In the genomic region with DNA sequence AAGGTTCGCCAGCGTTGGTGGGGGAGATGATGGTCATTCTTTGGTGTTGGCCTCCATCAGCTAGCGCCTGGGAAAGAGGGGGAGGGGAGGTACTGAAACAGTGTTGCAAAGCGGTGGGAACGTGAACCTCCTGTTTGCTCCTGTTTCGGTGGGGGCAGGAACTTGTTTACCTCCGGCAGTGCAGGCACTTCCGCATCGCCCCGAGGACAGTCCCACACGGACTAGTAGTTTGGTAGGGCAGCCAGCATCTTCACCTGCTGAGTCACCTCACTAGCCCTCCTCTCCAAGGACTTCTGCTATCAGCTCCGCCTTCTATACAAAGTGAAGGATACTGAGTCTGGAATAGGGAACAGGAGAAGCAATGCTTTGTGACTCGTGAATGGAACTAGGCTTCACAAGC, we compare ENCODE assay signal across 8 mouse cellular contexts. TPM values are rescaled to one million over a fixed set of nuclear protein-coding genes. Genes with fewer than 3 reads are reported as not detected.
DNase-seq lines count a peak whose midpoint lies in the region; ATAC-seq and TF ChIP-seq lines count a peak whose summit lies in the region.

No protein-coding gene starts in this region.

- no peak for TF ChIP-seq CTCF in heart, adult 2 months (IDR thresholded peaks at IDR 0.05)

- peak; percentile 53 to 54 for ATAC-seq in hematopoietic stem cell, adult 5-6 weeks (replicated peaks in 1 of 2; ENCODE audit: insufficient read depth in 1 of 2, low FRiP score in 2 of 2, low TSS enrichment in 1 of 2, low read depth in 1 of 2, poor library complexity in 2 of 2, severe bottlenecking in 2 of 2)
- peak; percentile 44; the same call in 1 of the 2 replicates for ATAC-seq in liver, embryonic 11.5 days (replicated peaks; ENCODE audit: low FRiP score)
- no peak for ATAC-seq in neural tube, embryonic 13.5 days (ENCODE audit: low read depth)

- H3K79me2 ChIP-seq in heart, adult 2 months (replicated peaks; ENCODE audit: control insufficient read depth, insufficient read depth, low read length), result no peaks in the 10 kb centered on the region

- peak; percentile 23 for DNase-seq in kidney, adult 11 months
- DNase-seq in kidney, adult 9 months, result no peak
- no peak for DNase-seq in liver, embryonic 11.5 days (ENCODE audit: low spot score)
- no peak for DNase-seq in gastrocnemius, postnatal 4 days (ENCODE audit: low spot score in 2 of 2)
- DNase-seq in ovary, postnatal 36 days (ENCODE audit: low spot score), result no peak
- no peak for DNase-seq in heart, adult 2 months

- intact Hi-C loops in heart, adult 2 months (cut with DNase I), result no loop called here

- peak overlapping the region; percentile 67 for H3K4me2 ChIP-seq in liver, embryonic 11.5 days
- H3K4me2 ChIP-seq in neural tube, embryonic 13.5 days, result peak overlapping the region; percentile 46

- peak overlapping the region; percentile 58 for H3K9ac ChIP-seq in liver, embryonic 11.5 days (ENCODE audit: low read depth, low read length)
- no peak overlapping the region; the same call in 1 of the 2 replicates for H3K9ac ChIP-seq in neural tube, embryonic 13.5 days
- no peak overlapping the region for H3K9ac ChIP-seq in heart, adult 2 months (ENCODE audit: low read depth, low read length)

- H3K27ac ChIP-seq in liver, embryonic 11.5 days (ENCODE audit: low read depth, low read length), result no peak overlapping the region
- H3K27ac ChIP-seq in neural tube, embryonic 13.5 days (replicated peaks), result no peak overlapping the region
- no peak overlapping the region for H3K27ac ChIP-seq in heart, adult 2 months

- peaks cover 7% of the 10 kb centered on the region; the same call in 1 of the 2 replicates for H3K4me1 ChIP-seq in liver, embryonic 11.5 days (replicated peaks; ENCODE audit: control insufficient read depth, insufficient read depth, low read length)
- peaks cover 14% of the 10 kb centered on the region; the same call in 1 of the 2 replicates for H3K4me1 ChIP-seq in neural tube, embryonic 13.5 days (replicated peaks)
- H3K4me1 ChIP-seq in heart, adult 2 months (ENCODE audit: control insufficient read depth, insufficient read depth, low read length), result no peaks in the 10 kb centered on the region

- WGBS in liver, embryonic 11.5 days, result 2% methylated on average over 13 of the region's 13 CpGs
- WGBS in neural tube, embryonic 13.5 days, result 3% methylated on average over 13 of the region's 13 CpGs
- WGBS in heart, adult 2 months, result 11% methylated on average over 13 of the region's 13 CpGs

- peak overlapping the region; percentile 42 for H3K4me3 ChIP-seq in liver, embryonic 11.5 days (ENCODE audit: low read depth, low read length)
- no peak overlapping the region for H3K4me3 ChIP-seq in neural tube, embryonic 13.5 days
- H3K4me3 ChIP-seq in heart, adult 2 months, result no peak overlapping the region

- no peaks in the 10 kb centered on the region; the same call in 1 of the 2 replicates for H3K27me3 ChIP-seq in liver, embryonic 11.5 days (replicated peaks; ENCODE audit: control insufficient read depth, insufficient read depth, low read length)
- peaks cover 38% of the 10 kb centered on the region for H3K27me3 ChIP-seq in neural tube, embryonic 13.5 days
- H3K27me3 ChIP-seq in heart, adult 2 months (ENCODE audit: control insufficient read depth, insufficient read depth, low read length), result no peaks in the 10 kb centered on the region

- no peak for TF ChIP-seq POLR2A in heart, adult 2 months (IDR thresholded peaks at IDR 0.05; ENCODE audit: insufficient read depth, low read depth, low read length)

- no peak for TF ChIP-seq EP300 in heart, adult 2 months (IDR thresholded peaks at IDR 0.05; ENCODE audit: insufficient read depth, low read depth, low read length)

- H3K9me3 ChIP-seq in liver, embryonic 11.5 days (ENCODE audit: control insufficient read depth, low read length), result no peaks in the 10 kb centered on the region
- H3K9me3 ChIP-seq in neural tube, embryonic 13.5 days, result no peaks in the 10 kb centered on the region

- H3K36me3 ChIP-seq in liver, embryonic 11.5 days (ENCODE audit: control insufficient read depth, insufficient read depth, low read length), result no peaks in the 10 kb centered on the region
- no peaks in the 10 kb centered on the region for H3K36me3 ChIP-seq in neural tube, embryonic 13.5 days
- no peaks in the 10 kb centered on the region for H3K36me3 ChIP-seq in heart, adult 2 months (ENCODE audit: control insufficient read depth, insufficient read depth, low read length)

RNA-seq across cellular contexts. Expression of a gene that starts 15.1 kb away (rescaled TPM):
- not detected in 2 replicates for total RNA-seq in hematopoietic stem cell, adult 5-6 weeks (2017)
- not detected in 2 replicates for polyA plus RNA-seq in liver, embryonic 11.5 days (2014; fragmentation: Nextera tagmentation; extraction: Ambion mirVana)
- not detected in 2 replicates for polyA plus RNA-seq in neural tube, embryonic 13.5 days (2015; fragmentation: Nextera tagmentation; extraction: Ambion mirVana)
- total RNA-seq in gastrocnemius, postnatal 4 days (2021), result under 1 TPM; 0.13 to 0.20 TPM
- 1 to 10 TPM; 2.4 to 2.6 TPM for total RNA-seq in heart, adult 2 months (2021)
- polyA plus RNA-seq in heart, adult 2 months (2012; rRNA removed), result 7.9 and 9.2 TPM in 2 replicates

RNA-seq across cellular contexts. Expression of a gene that starts 26.6 kb away (rescaled TPM):
- total RNA-seq in hematopoietic stem cell, adult 5-6 weeks (2017), result 0.05 TPM in 1 of 2 replicates, not detected in the other
- polyA plus RNA-seq in liver, embryonic 11.5 days (2014; fragmentation: Nextera tagmentation; extraction: Ambion mirVana), result 0.38 and 2.7 TPM in 2 replicates
- 0.87 and 1.3 TPM in 2 replicates for polyA plus RNA-seq in neural tube, embryonic 13.5 days (2015; fragmentation: Nextera tagmentation; extraction: Ambion mirVana)
- 1,000 to 10,000 TPM; 1,045 to 1,064 TPM for total RNA-seq in gastrocnemius, postnatal 4 days (2021)
- 1,000 to 10,000 TPM in 1 of 2 experiments, 100 to 1,000 TPM in 1; 940 to 1,084 TPM for total RNA-seq in heart, adult 2 months (2021)
- polyA plus RNA-seq in heart, adult 2 months (2012; rRNA removed), result 1,077 and 1,138 TPM in 2 replicates

RNA-seq across cellular contexts. Expression of a gene that starts 58.6 kb away (rescaled TPM):
- 135 and 146 TPM in 2 replicates for total RNA-seq in hematopoietic stem cell, adult 5-6 weeks (2017)
- 38.8 and 41.4 TPM in 2 replicates for polyA plus RNA-seq in liver, embryonic 11.5 days (2014; fragmentation: Nextera tagmentation; extraction: Ambion mirVana)
- 18.3 and 21.2 TPM in 2 replicates for polyA plus RNA-seq in neural tube, embryonic 13.5 days (2015; fragmentation: Nextera tagmentation; extraction: Ambion mirVana)
- total RNA-seq in gastrocnemius, postnatal 4 days (2021), result 10 to 100 TPM; 48.5 to 53.4 TPM
- total RNA-seq in heart, adult 2 months (2021), result 10 to 100 TPM; 35.5 to 40.6 TPM
- 6.6 and 15.2 TPM in 2 replicates for polyA plus RNA-seq in heart, adult 2 months (2012; rRNA removed)

Comparison
In these comparisons a context has a peak if more than half of its experiments do, and no peak if none do; other contexts are left out.
1. RNA of a gene that starts 26.6 kb away (total RNA-seq): 940 to 1,084 TPM in heart, adult 2 months and 1,045 to 1,064 TPM in gastrocnemius, postnatal 4 days; 0.05 TPM in hematopoietic stem cell, adult 5-6 weeks; every median in the first group is over 100 times any median in the second.